Mouse (Mus musculus): ENCODE data around the gene Gm27021. TPM values are rescaled to one million over a fixed set of nuclear protein-coding genes. Genes with fewer than 3 reads are reported as not detected.
A peak's percentile ranks its signal among the peaks of the same experiment; 100 is the strongest.

Gene Gm27021
- total and polyA plus RNA-seq, 3 experiments, result 0.21 to 0.54 TPM; not detected in 1

GRCm38 (mm10) chr8:120573866-120574265 is 94.0 kb downstream of the Gm27021 start:
- H3K9ac ChIP-seq (ENCODE audit: control insufficient read depth, low read depth, low read length, poor library complexity, severe bottlenecking), result no peak overlapping the region
- H3K27ac ChIP-seq (ENCODE audit: control insufficient read depth, low read depth, low read length), result no peak overlapping the region
- TF ChIP-seq ZMIZ1 (IDR thresholded peaks at IDR 0.05; ENCODE audit: low read depth, low read length) (no peak), MYB (IDR thresholded peaks at IDR 0.05; ENCODE audit: low read depth, low read length) (no peak), NRF1 (IDR thresholded peaks at IDR 0.05; ENCODE audit: insufficient read depth, low read depth, low read length, poor library complexity, severe bottlenecking) (no peak), POLR2AphosphoS2 (IDR thresholded peaks at IDR 0.05; ENCODE audit: low read length) (no peak), TBP (IDR thresholded peaks at IDR 0.05; ENCODE audit: low read depth, low read length) (no peak), GATA1 (IDR thresholded peaks at IDR 0.05; ENCODE audit: low read depth, low read length) (no peak), ZC3H11A (IDR thresholded peaks at IDR 0.05; ENCODE audit: low read depth, low read length) (no peak), SMC3 (IDR thresholded peaks at IDR 0.05; ENCODE audit: low read depth, low read length) (no peak)
- no peaks in the 10 kb centered on the region for H3K79me2 ChIP-seq (ENCODE audit: control insufficient read depth, insufficient read depth, low read length, poor library complexity)
- H3K4me1 ChIP-seq (ENCODE audit: control insufficient read depth in 1 of 2, insufficient read depth in 2 of 2, low read length in 2 of 2), result no peaks in the 10 kb centered on the region
- no peaks in the 10 kb centered on the region for H3K9me3 ChIP-seq (replicated peaks; ENCODE audit: insufficient read depth, low read length)
- DNase-seq (ENCODE audit: low read depth, low spot score), result no peak
- peaks cover 0 to 29% of the 10 kb centered on the region in 2 experiments; a peak in 2 of 4 replicates for H3K36me3 ChIP-seq (ENCODE audit: control insufficient read depth in 1 of 2, insufficient read depth in 2 of 2, low read length in 2 of 2)
- H3K27me3 ChIP-seq (ENCODE audit: control insufficient read depth in 1 of 2, insufficient read depth in 2 of 2, low read length in 2 of 2), result no peaks in the 10 kb centered on the region
- H3K4me3 ChIP-seq (ENCODE audit: control insufficient read depth in 1 of 2, insufficient read depth in 1 of 2, low read depth in 2 of 2, low read length in 2 of 2), result no peak overlapping the region

GRCm38 (mm10) chr8:120572534-120572933 is 95.3 kb downstream of the Gm27021 start:
- Histone ChIP-seq H3K27me3 (ENCODE audit: control insufficient read depth in 1 of 2, insufficient read depth in 2 of 2, low read length in 2 of 2) (no peaks in the 10 kb centered on the region), H3K27ac (ENCODE audit: control insufficient read depth, low read depth, low read length) (no peak overlapping the region), H3K36me3 (ENCODE audit: control insufficient read depth in 1 of 2, insufficient read depth in 2 of 2, low read length in 2 of 2) (peaks cover 0 to 24% of the 10 kb centered on the region in 2 experiments; a peak in 2 of 4 replicates), H3K4me3 (ENCODE audit: control insufficient read depth in 1 of 2, insufficient read depth in 1 of 2, low read depth in 2 of 2, low read length in 2 of 2) (no peak overlapping the region), H3K9me3 (replicated peaks; ENCODE audit: insufficient read depth, low read length) (no peaks in the 10 kb centered on the region), H3K9ac (ENCODE audit: control insufficient read depth, low read depth, low read length, poor library complexity, severe bottlenecking) (no peak overlapping the region), H3K4me1 (ENCODE audit: control insufficient read depth in 1 of 2, insufficient read depth in 2 of 2, low read length in 2 of 2) (no peaks in the 10 kb centered on the region), H3K79me2 (ENCODE audit: control insufficient read depth, insufficient read depth, low read length, poor library complexity) (no peaks in the 10 kb centered on the region)
- DNase-seq (ENCODE audit: low read depth, low spot score), result no peak
- TF ChIP-seq POLR2A (IDR thresholded peaks at IDR 0.05; ENCODE audit: control insufficient read depth in 1 of 2, insufficient read depth in 1 of 2, low read depth in 1 of 2, low read length in 2 of 2, poor library complexity in 1 of 2) (0 out of 4 replicates have a peak, but pooled peaks of 1 of the 2 experiments have one; percentile 8), JUND (IDR thresholded peaks at IDR 0.05; ENCODE audit: low read depth, low read length) (no peak)

- Histone ChIP-seq H3K4me1 (ENCODE audit: control insufficient read depth in 1 of 2, insufficient read depth in 2 of 2, low read length in 2 of 2) (no peaks in the 10 kb centered on the region), H3K27me3 (ENCODE audit: control insufficient read depth in 1 of 2, insufficient read depth in 2 of 2, low read length in 2 of 2) (no peaks in the 10 kb centered on the region), H3K27ac (ENCODE audit: control insufficient read depth, low read depth, low read length) (no peak overlapping the region), H3K36me3 (ENCODE audit: control insufficient read depth in 1 of 2, insufficient read depth in 2 of 2, low read length in 2 of 2) (peaks cover 0 to 20% of the 10 kb centered on the region in 2 experiments; a peak in 2 of 4 replicates), H3K79me2 (ENCODE audit: control insufficient read depth, insufficient read depth, low read length, poor library complexity) (no peaks in the 10 kb centered on the region), H3K9me3 (replicated peaks; ENCODE audit: insufficient read depth, low read length) (no peaks in the 10 kb centered on the region), H3K9ac (ENCODE audit: control insufficient read depth, low read depth, low read length, poor library complexity, severe bottlenecking) (no peak overlapping the region), H3K4me3 (ENCODE audit: control insufficient read depth in 1 of 2, insufficient read depth in 1 of 2, low read depth in 2 of 2, low read length in 2 of 2) (no peak overlapping the region)
- DNase-seq (ENCODE audit: low read depth, low spot score), result no peak
- TF ChIP-seq POLR2AphosphoS2 (IDR thresholded peaks at IDR 0.05; ENCODE audit: low read length), result no peak
- no peak for TF ChIP-seq ZKSCAN1 (IDR thresholded peaks at IDR 0.05; ENCODE audit: low read depth, low read length)
- no peak for TF ChIP-seq ZMIZ1 (IDR thresholded peaks at IDR 0.05; ENCODE audit: low read depth, low read length)
- no peak for TF ChIP-seq RCOR1 (IDR thresholded peaks at IDR 0.05; ENCODE audit: low read depth, low read length)
- no peak for TF ChIP-seq USF1 (IDR thresholded peaks at IDR 0.05; ENCODE audit: low read depth, low read length)
Measured at GRCm38 (mm10) chr8:120571561-120571960, 96.3 kb downstream of the Gm27021 start.

All from MEL (cell line).